Mouse (Mus musculus): ENCODE measurements at regions not wholly inside any gene's neighbourhood (a gene's known extent, or its start where the extent isn't known, plus 50 kb on each side); places are given as distances from the start of the nearest gene placed in this dataset.
"Not testable (repeated sequence)": the region's sequence is repeated elsewhere in the genome, so short reads cannot be mapped to it uniquely, and the experiment has no call there.

GRCm38 (mm10) chr10:117466391-117466790, 86.6 kb upstream of the Cpsf6 start:
- ATAC-seq (ENCODE audit: low FRiP score, low read depth): no peak
- Histone ChIP-seq H3K4me2 (replicated peaks) (no peak overlapping the region), H3K27me3 (no peaks in the 10 kb centered on the region), H3K4me1 (peaks cover 8% of the 10 kb centered on the region; the same call in 1 of the 2 replicates), H3K9me3 (no peaks in the 10 kb centered on the region), H3K36me3 (no peaks in the 10 kb centered on the region), H3K9ac (no peak overlapping the region), H3K27ac (no peak overlapping the region), H3K4me3 (no peak overlapping the region)
- WGBS: 86% methylated on average over 3 of the region's 3 CpGs

GRCm38 (mm10) chr10:117465671-117466250, 85.9 kb upstream of the Cpsf6 start:
- ATAC-seq (ENCODE audit: low FRiP score, low read depth): no peak
- Histone ChIP-seq H3K36me3 (no peaks in the 10 kb centered on the region), H3K4me1 (0 out of 2 replicates have a peak, but pooled peaks cover 3% of the 10 kb centered on the region), H3K27ac (no peak overlapping the region), H3K9me3 (no peaks in the 10 kb centered on the region), H3K9ac (no peak overlapping the region), H3K4me2 (replicated peaks) (no peak overlapping the region), H3K27me3 (no peaks in the 10 kb centered on the region), H3K4me3 (no peak overlapping the region)
- 76% methylated on average over 3 of the region's 3 CpGs for WGBS

GRCm38 (mm10) chr10:117465058-117465660, 85.3 kb upstream of the Cpsf6 start:
- Histone ChIP-seq H3K36me3 (no peaks in the 10 kb centered on the region), H3K9ac (no peak overlapping the region)
- 76% methylated on average over 12 of the region's 12 CpGs for WGBS

GRCm38 (mm10) chr10:117464331-117464730, 84.5 kb upstream of the Cpsf6 start:
- ATAC-seq (ENCODE audit: low FRiP score, low read depth); H3K27ac ChIP-seq; H3K4me2 ChIP-seq (replicated peaks); H3K9ac ChIP-seq; H3K4me1 ChIP-seq; H3K4me3 ChIP-seq; H3K27me3 ChIP-seq; H3K9me3 ChIP-seq; H3K36me3 ChIP-seq: not testable (repeated sequence)

More at GRCm38 (mm10) chr10:117465058-117465660, 85.3 kb upstream of the Cpsf6 start:
- Histone ChIP-seq H3K4me1 (0 out of 2 replicates have a peak, but pooled peaks cover 3% of the 10 kb centered on the region), H3K9me3 (no peaks in the 10 kb centered on the region), H3K27ac (no peak overlapping the region), H3K27me3 (no peaks in the 10 kb centered on the region), H3K4me3 (no peak overlapping the region), H3K4me2 (replicated peaks) (no peak overlapping the region)
- no peak for ATAC-seq (ENCODE audit: low FRiP score, low read depth)

GRCm38 (mm10) chr10:117463636-117464035, 83.8 kb upstream of the Cpsf6 start:
- WGBS: 87% methylated on average over 8 of the region's 8 CpGs
- Histone ChIP-seq H3K4me3 (no peak overlapping the region), H3K9me3 (no peaks in the 10 kb centered on the region), H3K27ac (no peak overlapping the region), H3K36me3 (no peaks in the 10 kb centered on the region), H3K9ac (no peak overlapping the region), H3K4me1 (0 out of 2 replicates have a peak, but pooled peaks cover 3% of the 10 kb centered on the region), H3K27me3 (no peaks in the 10 kb centered on the region), H3K4me2 (replicated peaks) (no peak overlapping the region)
- no peak for ATAC-seq (ENCODE audit: low FRiP score, low read depth)

- Histone ChIP-seq H3K4me3 (no peak overlapping the region), H3K27ac (no peak overlapping the region), H3K9ac (no peak overlapping the region), H3K27me3 (0 out of 2 replicates have a peak, but pooled peaks cover 3% of the 10 kb centered on the region), H3K9me3 (no peaks in the 10 kb centered on the region), H3K4me2 (replicated peaks) (no peak overlapping the region), H3K4me1 (0 out of 2 replicates have a peak, but pooled peaks cover 3% of the 10 kb centered on the region), H3K36me3 (no peaks in the 10 kb centered on the region)
- WGBS: 94% methylated on average over 4 of the region's 4 CpGs
- ATAC-seq (ENCODE audit: low FRiP score, low read depth): no peak
Measured at GRCm38 (mm10) chr10:117462921-117463320, 83.1 kb upstream of the Cpsf6 start.

GRCm38 (mm10) chr10:117461791-117462516, 82.1 kb upstream of the Cpsf6 start:
- Histone ChIP-seq H3K27ac (no peak overlapping the region), H3K27me3 (0 out of 2 replicates have a peak, but pooled peaks cover 3% of the 10 kb centered on the region), H3K36me3 (no peaks in the 10 kb centered on the region), H3K4me3 (no peak overlapping the region), H3K9ac (no peak overlapping the region), H3K4me2 (replicated peaks) (no peak overlapping the region), H3K4me1 (peaks cover 9% of the 10 kb centered on the region), H3K9me3 (no peaks in the 10 kb centered on the region)
- ATAC-seq (ENCODE audit: low FRiP score, low read depth): no peak
- 54% methylated on average over 11 of the region's 11 CpGs for WGBS

GRCm38 (mm10) chr10:117461261-117461660, 81.4 kb upstream of the Cpsf6 start:
- H3K9ac ChIP-seq: no peak overlapping the region
- peaks cover 9% of the 10 kb centered on the region for H3K4me1 ChIP-seq
- H3K4me3 ChIP-seq: no peak overlapping the region
- H3K27ac ChIP-seq: no peak overlapping the region
- H3K36me3 ChIP-seq: no peaks in the 10 kb centered on the region
- H3K27me3 ChIP-seq: 0 out of 2 replicates have a peak, but pooled peaks cover 3% of the 10 kb centered on the region
- no peak for ATAC-seq (ENCODE audit: low FRiP score, low read depth)
- WGBS: 82% methylated on average over 4 of the region's 4 CpGs
- H3K4me2 ChIP-seq (replicated peaks): no peak overlapping the region
- no peaks in the 10 kb centered on the region for H3K9me3 ChIP-seq

GRCm38 (mm10) chr10:117460366-117460730, 80.5 kb upstream of the Cpsf6 start:
- no peak for ATAC-seq (ENCODE audit: low FRiP score, low read depth)
- no peaks in the 10 kb centered on the region for H3K9me3 ChIP-seq
- no peak overlapping the region for H3K9ac ChIP-seq
- 0 out of 2 replicates have a peak, but pooled peaks cover 3% of the 10 kb centered on the region for H3K27me3 ChIP-seq
- 93% methylated on average over 6 of the region's 6 CpGs for WGBS
- peaks cover 9% of the 10 kb centered on the region for H3K4me1 ChIP-seq
- no peak overlapping the region for H3K27ac ChIP-seq
- no peaks in the 10 kb centered on the region for H3K36me3 ChIP-seq
- H3K4me3 ChIP-seq: no peak overlapping the region
- H3K4me2 ChIP-seq (replicated peaks): no peak overlapping the region

GRCm38 (mm10) chr10:117459651-117460365, 80.0 kb upstream of the Cpsf6 start:
- H3K4me1 ChIP-seq: peaks cover 9% of the 10 kb centered on the region
- H3K4me3 ChIP-seq: no peak overlapping the region
- WGBS: 90% methylated on average over 10 of the region's 10 CpGs
- no peaks in the 10 kb centered on the region for H3K9me3 ChIP-seq
- H3K27ac ChIP-seq: no peak overlapping the region
- ATAC-seq (ENCODE audit: low FRiP score, low read depth): no peak
- H3K4me2 ChIP-seq (replicated peaks): no peak overlapping the region
- no peak overlapping the region for H3K9ac ChIP-seq
- H3K36me3 ChIP-seq: no peaks in the 10 kb centered on the region
- 0 out of 2 replicates have a peak, but pooled peaks cover 3% of the 10 kb centered on the region for H3K27me3 ChIP-seq

- 89% methylated on average over 2 of the region's 2 CpGs for WGBS
- H3K36me3 ChIP-seq: no peaks in the 10 kb centered on the region
- H3K4me2 ChIP-seq (replicated peaks): no peak overlapping the region
- H3K4me1 ChIP-seq: peaks cover 9% of the 10 kb centered on the region
- H3K27ac ChIP-seq: no peak overlapping the region
- H3K4me3 ChIP-seq: no peak overlapping the region
- no peak for ATAC-seq (ENCODE audit: low FRiP score, low read depth)
- H3K9me3 ChIP-seq: no peaks in the 10 kb centered on the region
- H3K9ac ChIP-seq: no peak overlapping the region
- 0 out of 2 replicates have a peak, but pooled peaks cover 3% of the 10 kb centered on the region for H3K27me3 ChIP-seq
Measured at GRCm38 (mm10) chr10:117459041-117459475, 79.2 kb upstream of the Cpsf6 start.
